Mouse (Mus musculus) cerebellum, adult 11 months (tissue): ENCODE measurements around the gene Wdr77.
"Not testable (repeated sequence)": the region's sequence is repeated elsewhere in the genome, so short reads cannot be mapped to it uniquely, and the experiment has no call there.

Experiments
- DNase-seq: peaks from one replicate; pipeline ENCODE4 v3.0.0; 2022

The Wdr77 gene

DNA sequence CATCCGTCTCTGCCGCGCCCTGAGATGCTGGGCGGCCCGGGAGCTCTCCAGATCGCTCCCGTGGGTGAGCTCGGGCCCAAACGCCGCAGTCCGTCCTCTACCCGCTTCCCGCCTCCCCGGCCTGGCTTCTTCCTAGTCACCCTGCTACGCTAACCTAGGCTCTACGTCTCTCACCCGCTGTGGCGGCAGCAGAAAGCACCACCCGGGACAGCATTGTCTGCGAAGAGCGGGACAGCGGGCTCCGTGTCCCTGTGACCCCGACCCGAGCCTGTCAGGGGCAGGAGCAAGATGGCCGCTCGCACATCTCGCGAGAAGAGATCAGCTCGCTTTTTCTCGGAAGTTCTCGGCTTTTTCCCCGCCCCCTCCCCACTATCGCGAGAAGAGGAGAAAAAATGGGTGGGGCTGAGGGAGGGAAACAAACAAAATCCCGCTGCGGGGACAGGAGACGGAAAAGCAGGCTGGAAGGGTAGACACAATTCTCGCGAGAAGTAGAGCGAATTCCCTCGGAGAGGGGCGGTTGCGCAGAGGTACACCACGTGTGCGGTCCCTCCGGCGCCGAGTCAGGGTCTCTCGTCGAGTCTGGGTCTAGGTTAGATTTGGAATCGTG is at the start of gene Wdr77:
TSS of gene Wdr77 (plus strand) at position 396 of the 607 bp plus-strand sequence.
- DNase-seq: peak; percentile 93

DNA sequence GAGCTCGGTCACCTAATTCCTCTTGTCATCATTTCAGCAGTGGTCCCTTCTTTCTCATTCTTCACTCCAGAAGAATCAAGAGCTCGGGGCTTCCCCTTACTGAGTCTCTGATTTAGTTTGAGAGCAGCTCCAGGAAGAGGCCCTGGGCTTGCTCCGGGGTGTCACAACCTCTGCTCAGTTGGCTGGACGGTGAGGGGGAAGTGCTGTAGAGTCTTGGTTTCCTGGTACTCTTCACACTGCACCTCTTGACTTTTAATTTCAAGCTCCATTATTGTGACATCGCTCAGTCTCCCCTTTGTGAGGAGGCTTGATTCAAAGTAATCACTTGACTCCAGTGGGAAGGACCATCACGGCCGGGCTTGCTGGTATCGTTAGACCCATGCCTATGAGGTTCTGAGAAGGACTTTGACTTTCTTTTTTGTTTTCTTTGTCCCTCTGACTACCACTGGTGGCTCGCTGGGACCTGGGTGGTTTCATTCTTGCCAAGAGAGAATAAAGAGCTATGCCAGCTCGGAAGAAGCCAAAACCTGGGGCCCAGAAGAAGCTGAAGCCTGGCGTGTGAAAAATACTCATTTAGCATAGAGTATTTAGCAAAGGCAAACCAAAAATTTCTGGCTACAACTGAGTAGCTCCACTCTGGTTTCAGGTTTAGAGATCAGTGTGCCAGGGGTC is 48.5 kb upstream of the Wdr77 start:
- no peak for DNase-seq

DNA sequence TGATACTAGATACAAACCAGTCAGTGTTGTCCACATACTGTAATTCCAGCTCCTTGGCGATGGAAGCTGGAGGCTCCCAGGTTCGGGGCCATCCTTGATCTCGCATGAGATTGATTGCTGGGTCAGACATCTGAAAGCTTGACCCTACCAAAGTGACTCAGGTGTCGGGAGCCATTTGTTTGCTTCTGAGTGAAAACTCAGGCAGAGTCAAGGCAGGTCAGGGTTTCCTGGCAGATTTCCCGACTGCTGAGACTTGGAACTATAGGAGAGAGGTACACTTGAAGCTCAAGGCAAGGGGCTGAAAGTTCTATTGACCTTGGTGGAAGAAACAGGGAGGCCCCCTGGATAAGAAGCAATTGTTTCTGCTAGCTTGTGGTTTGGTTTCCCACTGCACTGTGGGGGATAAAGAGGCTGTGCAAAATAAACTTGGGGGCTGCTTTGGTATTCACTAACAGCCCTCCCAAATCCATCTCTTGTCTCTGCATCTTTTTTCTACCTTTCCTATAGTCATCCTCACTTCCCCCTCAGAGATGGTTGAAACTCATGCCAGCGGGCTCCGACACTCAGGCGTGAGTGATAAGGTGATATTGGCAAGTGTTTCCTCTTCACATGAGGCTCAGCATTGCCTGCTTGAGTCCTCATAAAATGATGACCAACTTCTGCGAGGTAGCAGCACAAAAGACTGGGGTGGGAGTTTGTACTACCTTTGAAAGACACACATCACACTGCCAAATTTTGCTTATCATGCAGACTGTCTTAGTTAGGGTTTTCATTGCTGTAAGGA is 46.9 kb upstream of the Wdr77 start:
- DNase-seq: no peak

DNA sequence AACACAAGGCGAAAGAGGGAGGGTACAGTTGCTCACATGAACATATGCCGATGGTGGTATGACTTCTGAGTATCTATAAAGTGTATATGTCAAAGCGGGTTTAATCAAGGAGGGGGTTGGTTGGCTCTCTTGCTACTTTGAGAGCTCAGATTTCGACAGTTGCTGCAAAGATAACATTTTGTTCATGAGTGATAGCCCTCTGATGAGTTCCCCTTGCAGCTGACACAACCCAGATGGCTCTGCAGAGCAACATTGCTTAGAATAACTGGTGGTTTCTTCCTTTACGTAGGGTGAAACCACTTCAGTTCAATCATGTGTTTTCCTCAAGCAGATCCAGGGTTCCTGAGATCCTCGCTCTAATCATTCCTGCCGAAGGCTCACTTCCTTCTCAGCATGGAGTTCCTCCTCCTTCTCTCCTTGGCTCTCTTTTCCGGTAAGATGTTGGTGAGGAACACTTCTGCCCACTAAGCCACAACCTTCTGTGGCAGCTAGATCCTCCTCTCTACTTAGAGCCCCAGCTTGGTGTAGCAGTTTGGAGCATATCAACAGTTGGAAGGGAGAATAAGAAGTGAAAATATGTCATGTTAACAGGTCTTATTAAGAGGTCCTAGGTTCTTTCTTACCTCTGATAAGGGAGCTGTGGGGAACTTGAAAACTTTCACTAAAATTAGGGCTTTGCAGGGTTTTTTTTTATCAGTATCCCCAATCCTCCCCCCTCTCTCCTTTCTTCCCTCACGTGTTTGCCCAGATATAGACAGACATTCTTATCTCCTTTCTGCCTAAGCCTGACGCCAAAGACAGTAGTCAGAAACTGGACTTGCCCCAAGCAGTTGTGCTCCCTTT is 45.1 kb upstream of the Wdr77 start:
- DNase-seq: no peak

DNA sequence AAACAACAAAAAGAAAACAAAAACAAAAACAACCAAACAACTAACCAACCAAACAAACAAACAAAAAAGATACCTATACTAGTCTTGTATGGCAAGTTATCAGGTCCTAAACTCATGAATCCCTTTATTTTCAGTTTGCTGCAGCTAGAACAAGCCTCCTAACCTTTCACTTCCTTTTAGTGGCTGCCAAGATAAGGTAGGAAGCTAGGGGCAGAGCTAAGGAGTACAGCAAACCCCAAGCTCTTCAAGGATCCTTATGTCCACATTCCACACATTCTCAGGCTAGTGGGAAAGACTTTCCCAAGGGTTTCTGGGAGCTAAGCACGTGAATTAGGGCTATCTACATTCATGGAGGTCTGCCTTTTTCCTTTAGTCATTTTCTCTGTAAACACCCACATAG is 43.9 kb upstream of the Wdr77 start:
- DNase-seq: no peak

DNA sequence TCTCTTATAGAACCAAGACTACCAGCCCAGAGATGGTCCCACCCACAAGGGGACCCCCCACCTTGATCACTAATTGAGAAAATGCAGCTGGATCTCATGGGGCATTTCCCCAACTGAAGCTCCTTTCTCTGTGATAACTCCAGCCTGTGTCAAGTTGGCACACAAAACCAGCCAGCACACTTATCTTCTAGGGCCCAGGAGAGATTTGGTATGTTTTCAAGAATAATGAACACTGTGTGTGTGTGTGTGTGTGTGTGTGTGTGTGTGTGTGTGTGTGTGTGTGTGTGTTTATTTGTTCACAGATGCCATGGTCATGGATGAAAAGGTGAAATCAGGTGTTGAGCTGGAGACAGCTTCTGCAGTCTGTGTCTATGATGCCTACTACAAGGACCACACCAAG is 42.7 kb upstream of the Wdr77 start:
- not testable (repeated sequence) for DNase-seq

DNA sequence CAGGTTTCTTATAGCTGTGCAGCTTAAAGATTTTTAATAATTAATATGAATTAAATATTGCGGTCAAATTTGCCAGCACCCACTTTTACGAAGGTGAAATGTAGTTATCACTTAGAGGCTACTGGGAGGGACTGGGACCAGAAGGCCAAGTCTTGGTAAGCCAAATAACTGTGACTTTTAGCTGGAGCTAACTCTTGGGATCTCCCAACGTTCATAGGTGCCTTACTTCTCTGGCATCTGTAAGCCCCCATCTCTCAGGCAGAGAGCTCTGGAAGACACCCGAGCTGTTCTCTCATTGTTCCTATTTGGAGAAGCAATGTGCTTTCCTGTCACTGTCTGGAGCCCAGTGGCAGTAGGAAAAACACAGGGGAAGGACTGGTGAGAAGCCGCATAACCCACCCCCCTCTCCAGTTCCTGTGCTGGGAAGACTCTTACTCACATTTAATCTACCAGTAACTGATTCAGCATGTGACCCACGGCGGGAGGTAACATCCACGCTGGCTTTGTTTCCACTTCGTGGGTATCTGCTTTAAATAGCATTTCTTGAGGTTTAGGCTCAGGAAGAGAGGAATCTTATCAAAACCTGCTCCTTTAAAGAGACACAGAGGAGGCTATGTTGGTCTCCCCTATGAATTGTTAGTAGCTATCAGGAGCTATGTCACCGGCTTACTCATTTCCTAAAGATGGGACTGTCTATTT is 41.4 kb upstream of the Wdr77 start:
- DNase-seq: no peak

DNA sequence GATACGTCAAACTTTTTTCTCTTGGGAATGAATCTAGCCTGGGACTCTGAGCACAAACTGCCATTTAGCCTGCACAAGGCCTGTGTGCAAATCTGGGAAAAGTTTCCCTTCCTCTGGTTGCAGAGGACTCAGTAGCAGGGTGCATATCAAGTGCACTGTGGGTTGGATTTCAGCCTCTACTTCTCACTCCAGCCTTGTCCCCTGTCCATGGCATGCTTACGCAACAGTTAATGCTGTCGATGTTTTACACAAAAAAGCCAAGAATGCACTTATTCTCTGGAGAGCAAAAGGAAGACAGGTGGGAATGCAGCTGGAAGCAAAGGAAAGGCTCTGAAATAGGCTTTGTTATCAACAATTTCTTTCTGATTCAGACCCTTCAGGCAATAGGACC is 40.8 kb upstream of the Wdr77 start:
- no peak for DNase-seq

DNA sequence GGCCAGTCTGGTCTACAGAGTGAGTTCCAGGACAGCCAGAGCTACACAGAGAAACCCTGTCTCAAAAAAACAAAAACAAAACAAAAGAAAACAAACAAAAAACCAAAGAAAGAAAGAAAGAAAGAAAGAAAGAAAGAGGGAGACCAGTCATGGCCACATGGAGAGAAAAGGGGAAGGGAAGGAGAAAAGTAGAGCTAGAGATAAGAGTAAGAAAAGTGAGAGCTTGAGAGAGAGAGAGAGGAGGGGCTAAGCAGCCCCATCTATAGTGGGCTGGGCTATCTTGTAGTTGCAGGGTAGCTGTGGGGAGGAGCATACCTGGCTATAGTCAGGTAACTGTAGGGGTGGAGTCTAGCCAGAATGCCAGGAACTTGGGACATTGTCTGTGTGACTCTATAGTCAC is 38.4 kb upstream of the Wdr77 start:
- DNase-seq: not testable (repeated sequence)

DNA sequence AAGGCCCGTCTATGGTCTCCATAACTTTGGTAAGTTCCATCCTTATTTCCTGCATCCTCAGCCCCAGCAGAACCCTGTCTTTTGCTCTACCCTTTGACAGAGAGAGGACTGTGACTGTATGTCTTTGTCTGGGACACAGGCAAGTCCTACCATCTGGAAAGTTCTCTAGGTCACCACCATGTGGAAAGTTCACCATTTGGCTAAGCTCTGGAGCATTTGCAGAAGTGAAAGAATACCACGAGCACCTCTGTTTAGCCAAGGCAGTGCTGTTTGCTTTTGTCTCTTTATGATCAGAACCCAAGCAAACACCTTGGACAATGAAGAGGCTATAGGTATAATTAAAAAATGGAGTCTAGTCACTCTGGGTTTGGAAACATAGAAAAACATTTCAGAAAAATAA is 37.2 kb upstream of the Wdr77 start:
- DNase-seq: no peak

DNA sequence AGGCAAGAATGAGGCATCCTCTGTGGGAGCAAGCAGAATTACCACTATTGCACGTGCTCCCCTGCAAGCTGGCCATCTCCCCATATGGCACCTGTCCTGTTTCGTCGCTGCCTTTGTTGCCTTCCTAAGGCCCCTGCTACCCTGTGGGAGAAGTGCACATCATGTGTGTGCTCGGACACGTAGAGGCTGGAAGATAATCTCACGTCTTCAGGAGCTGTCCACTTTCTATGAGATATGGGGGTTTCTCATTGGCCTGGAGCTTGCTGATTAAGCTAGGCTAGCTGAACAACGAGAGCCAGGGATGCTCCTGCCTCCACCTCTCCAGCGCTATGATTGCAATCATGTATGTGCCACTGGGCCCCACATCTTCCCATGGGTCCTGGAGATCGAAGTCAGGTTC is 34.6 kb upstream of the Wdr77 start:
- no peak for DNase-seq

DNA sequence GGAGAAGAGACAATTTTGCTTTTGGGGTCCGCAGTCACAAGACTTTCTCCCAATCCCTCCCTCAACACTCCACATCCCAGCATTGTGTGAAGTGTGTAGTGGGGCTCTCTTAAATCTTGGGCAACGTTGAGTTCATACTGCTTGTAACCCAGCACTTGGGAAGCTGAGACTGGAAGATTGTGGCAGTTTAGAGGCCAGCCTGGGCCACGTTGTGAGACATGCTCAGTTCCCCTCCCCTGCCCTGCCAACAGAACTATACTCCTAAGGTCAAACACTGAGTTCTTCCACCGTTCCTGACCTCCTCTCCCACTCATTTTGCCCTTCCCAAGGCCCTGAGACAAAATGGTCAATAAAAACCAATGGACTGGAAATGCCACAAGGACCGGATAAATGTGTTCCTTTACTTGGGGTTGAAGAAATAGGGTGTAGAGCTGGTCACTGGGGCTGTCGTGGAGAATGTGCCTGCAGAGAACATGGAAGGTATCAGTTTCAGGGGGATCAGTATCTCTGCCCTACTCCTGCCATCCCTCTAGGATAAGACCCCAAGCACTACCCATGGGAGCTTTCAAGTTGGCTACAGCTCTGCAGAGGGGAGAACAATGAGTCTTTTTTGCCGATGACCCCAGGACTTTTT is 31.5 kb upstream of the Wdr77 start:
- DNase-seq: no peak

DNA sequence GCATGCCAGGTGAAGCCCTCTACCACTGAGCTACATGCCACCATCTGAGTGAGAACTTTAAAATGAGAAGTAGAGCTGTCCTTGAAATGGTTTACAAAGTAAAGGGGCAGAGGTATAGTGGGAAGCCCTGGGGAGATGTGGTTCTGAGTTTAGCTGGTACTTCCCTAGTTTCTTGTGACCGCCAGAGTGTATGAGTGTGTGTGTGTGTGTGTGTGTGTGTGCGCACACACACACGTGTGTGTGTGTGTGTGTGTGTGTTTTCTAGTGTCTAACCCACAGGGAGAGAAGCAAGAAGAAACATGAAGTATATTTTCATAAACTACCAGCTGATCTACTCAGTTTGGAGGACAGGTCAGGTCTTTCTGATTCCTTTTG is 31.0 kb upstream of the Wdr77 start:
- no peak for DNase-seq

DNA sequence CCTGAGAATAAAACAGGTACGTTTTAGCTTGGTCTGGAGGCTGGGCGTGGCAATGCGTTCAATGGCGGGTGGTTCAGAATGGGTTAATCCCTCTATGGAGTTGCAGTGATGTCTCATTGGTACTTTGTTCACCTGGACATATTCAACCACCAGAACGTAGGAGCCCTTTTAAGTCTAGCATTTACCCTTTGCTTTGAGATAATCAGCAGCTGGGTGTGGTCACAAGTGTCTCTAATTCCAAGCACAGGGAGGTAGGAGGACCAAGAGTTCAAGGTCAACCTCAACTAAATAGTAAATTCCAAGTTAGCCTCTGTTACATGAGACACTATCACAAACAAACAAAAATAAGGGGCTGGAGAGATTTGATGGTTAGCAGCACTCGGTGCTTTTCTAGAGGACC is 30.4 kb upstream of the Wdr77 start:
- no peak for DNase-seq

DNA sequence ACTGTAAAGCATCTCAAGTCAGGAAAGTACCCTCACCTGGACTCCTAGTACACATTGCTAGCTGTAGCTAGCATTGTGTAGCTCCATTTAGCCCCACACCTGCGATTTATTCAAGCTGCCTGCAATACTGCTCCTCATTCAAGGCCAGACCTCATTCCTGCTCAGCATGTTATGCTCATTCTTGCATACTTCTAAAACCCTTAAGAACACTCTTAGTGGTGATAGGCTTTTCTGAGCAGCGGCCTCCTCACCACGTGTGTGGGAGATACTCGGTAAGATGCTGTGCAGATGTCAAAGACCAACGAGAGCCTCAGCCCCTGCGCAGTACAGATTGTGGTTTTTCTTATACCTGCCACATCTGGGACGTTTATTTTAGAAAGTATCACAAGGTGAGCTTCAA is 29.3 kb upstream of the Wdr77 start:
- no peak for DNase-seq

DNA sequence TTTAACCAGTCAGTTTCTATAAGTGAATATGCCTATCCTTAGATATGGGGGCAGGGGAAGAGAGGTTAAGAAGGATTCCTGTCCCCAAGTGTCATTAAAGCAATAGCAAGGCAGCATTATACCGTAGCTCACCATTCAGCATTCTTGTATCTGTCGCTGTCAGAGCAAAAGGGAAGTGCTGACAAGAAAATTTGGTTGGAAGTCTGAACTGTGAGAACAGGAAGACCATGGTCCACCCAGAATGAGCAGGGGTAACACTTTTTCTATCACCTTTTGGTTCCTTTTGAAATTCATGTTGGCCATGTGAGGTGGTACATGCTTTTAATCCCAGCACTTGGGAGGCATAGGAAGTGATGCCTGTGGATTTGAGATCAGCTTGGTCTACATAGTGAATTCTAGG is 28.1 kb upstream of the Wdr77 start:
- no peak for DNase-seq

DNA sequence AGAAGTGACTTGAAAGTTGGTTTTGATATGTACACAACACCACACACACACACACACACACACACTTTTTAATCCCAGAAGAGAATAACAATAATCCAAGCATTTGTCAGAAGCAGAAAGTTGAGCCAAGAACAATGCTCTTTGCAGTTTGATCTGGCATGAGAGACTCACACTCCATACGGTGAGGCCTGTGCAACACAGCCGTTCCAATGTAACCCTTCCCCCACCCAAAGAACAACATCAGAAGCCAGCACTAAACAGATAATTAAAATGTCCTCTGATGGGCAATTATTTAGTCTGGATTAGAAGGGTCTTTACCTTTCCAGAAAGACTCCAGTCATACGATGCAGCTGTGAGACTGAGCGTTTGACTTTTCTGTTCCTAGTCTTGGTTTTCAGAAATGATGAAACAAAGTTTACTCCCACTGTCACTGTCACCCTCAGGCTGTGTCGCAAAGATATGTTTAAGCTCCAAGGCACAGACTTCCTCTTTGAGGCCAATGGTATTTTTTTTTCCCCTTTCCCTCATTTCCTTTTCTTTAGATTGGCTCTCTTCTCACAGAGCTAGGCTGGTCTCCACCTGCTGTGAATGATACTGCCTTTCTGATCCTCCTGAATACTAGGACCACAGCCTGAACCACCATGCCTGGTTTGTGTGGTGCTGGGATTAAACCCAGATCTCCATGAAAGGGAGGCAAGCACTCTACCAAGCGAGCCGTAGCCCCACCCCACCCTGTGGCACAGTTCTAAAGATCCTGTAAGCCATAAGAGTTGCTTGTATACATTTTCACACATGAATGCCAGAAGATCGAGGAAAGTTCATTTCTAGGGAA is 26.7 kb upstream of the Wdr77 start, which contains the start of gene I830077J02Rik:
TSS of gene I830077J02Rik (minus strand) at position 425 of the 832 bp plus-strand sequence.
- DNase-seq: no peak

DNA sequence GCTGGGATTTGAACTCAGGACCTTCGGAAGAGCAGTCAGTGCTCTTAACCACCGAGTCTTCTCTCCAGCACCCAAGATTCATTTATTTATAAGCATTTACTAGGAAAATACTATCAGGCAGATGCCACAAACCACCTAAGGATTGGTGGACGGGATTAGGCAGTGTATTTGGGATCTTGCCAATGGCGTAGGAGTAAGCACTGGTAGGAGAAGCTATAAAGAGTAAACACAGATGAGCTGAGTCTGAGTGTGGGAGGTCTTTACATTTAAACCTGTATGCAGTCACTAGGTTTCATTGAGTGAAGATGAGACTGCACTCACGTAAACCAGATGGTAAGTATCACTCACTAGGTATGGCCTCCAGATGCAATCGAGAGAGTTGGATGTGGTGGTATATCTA is 25.2 kb upstream of the Wdr77 start:
- no peak for DNase-seq

DNA sequence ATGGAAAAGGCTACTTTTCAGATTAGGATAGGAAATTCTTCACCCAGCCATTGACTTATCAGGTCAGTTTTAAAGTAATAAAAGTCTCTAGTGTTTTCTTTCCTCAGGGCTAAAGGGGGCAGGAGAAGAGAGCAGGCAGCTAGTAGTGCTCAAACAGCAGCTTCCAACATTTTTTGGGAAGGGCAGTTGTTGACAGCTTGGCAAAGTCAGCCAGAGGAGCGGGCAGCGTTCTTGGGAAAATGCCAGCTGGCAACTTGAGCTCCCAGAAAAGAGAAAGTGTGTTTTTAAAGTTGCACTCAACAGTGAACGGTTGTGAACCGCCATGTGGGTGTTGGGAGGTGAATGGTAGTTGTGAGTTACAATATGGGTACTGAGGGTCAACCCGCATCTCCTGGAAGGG is 24.1 kb upstream of the Wdr77 start:
- peak; percentile 5 for DNase-seq

DNA sequence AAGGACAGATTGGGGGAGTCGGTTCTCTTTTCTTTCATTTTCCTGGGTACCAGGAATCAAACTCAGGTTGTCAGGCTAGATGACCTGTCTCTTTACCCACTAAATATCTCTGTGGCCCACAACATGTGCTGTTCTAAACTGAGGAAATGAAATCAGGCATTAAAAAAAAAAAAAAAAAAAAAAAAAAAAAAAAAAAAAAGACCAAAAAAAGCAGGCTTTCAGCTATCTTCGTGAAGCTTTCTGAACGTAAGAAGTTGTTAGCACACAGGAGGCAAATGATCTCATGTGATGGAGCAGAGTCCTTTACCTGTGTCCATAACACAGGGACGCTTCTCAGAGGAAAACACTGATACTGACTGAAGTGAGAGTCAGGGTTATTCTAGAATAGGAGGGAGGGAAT is 23.1 kb upstream of the Wdr77 start:
- no peak for DNase-seq

DNA sequence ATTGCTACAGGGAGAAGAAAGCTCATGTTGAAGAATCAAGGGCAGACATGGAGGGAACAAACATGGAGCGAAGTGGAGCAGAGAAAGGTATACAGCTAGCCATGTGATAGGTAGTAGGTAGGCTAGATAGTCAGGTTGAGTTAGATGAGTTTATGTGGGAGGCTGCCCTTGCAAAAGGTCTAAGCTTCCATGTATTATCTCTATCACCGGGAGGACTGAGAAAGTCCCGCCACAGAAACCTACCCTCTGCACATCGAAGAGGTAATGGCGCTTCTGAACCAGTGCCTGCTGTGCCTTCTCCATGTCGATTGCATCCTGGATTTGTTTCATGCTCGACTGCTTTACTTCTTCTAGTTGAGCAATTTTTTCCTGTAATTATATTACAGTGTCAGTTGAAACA is 7.8 kb upstream of the Wdr77 start:
- DNase-seq: no peak
